Mouse (Mus musculus): ENCODE measurements around the gene Gm13290.
"Not testable (repeated sequence)": the region's sequence is repeated elsewhere in the genome, so short reads cannot be mapped to it uniquely, and the experiment has no call there.

DNA sequence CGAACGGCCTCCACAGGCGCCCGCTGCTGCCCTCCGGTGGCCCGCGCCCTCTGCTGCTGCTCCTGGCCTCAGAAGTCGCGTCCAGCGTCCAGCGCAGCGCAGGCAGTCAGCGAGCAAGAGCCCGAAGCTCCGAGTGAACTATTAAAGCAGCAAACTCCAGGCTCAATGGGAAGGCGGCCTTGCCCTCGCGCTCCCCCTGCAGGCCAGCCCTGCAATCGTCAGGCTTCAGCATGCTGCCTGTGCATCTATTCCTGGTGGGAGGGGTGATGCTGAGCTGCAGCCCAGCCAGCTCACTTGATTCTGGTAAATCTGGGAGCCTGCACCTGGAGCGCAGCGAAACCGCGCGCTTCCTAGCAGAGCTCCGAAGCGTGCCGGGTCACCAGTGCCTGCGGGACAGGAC, 14.8 kb downstream of the Gm13290 start, which contains the start of gene Gm13277:
- peak; percentile 59 for TF ChIP-seq CTCF (IDR thresholded peaks at IDR 0.05; ENCODE audit: low read depth)
- TF ChIP-seq EP300 (optimal IDR thresholded peaks at IDR 0.05) = not testable (repeated sequence)
